Mouse (Mus musculus): ENCODE data around the gene Stxbp5l. TPM values are rescaled to one million over a fixed set of nuclear protein-coding genes. Genes with fewer than 3 reads are reported as not detected.
A peak's percentile ranks its signal among the peaks of the same experiment; 100 is the strongest.
"Not testable (repeated sequence)": the region's sequence is repeated elsewhere in the genome, so short reads cannot be mapped to it uniquely, and the experiment has no call there.

The Stxbp5l gene
- polyA plus RNA-seq, 1 experiment from 2014 or later: 29.6 TPM

DNA sequence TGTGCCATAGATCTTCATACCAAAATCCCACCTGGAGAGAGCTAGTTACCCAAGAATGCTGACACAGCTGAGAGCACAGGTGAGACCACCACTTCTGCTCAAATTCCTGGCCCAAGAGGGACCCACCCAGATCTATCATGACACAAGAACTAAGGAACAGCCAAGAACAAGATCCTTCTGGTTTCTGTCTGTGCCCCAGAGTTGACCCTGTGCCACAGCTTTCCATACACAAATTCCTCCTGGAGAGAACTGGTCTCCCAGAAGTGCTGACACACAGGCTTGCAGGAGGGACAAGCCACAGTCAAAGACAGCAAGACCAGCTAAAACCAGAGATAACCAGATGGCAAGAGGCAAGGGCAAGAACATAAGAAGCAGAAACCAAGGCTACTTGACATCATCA is 43.3 kb downstream of the Stxbp5l start:
- not testable (repeated sequence) for H3K9ac ChIP-seq (replicated peaks; ENCODE audit: low read depth, low read length); H3K27ac ChIP-seq (ENCODE audit: low read depth, low read length); ATAC-seq (ENCODE audit: low read depth); H3K27me3 ChIP-seq (ENCODE audit: control insufficient read depth, insufficient read depth, low read length); H3K4me1 ChIP-seq (ENCODE audit: control insufficient read depth, insufficient read depth, low read length); H3K36me3 ChIP-seq (ENCODE audit: control insufficient read depth, insufficient read depth, low read length); H3K4me3 ChIP-seq (ENCODE audit: low read depth, low read length); H3K9me3 ChIP-seq (ENCODE audit: control insufficient read depth, low read length); H3K4me2 ChIP-seq (ENCODE audit: low read depth, low read length)

DNA sequence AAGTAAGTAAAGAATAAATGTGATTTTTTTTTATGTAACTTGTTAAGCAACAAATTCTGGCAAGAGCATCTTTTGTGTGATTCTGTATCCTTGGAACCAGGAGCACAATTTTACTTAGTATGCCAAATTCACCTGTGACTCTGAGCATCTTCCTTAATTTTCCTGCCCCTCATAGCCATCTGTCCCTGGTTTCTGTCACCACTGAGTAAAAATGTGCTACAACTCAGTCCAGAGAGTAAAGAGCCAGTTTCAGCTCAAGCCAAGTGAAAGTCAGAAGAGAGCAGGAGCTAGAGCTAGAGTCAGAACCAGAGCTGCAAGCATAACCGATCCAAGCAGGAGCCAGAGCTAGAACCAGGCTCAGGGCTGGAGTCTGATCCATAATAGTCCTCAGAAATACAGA is 46.6 kb downstream of the Stxbp5l start:
- no peak overlapping the region for H3K4me2 ChIP-seq (ENCODE audit: low read depth, low read length)
- WGBS: 93% methylated on average over 1 of the region's 1 CpGs
- H3K4me1 ChIP-seq (ENCODE audit: control insufficient read depth, insufficient read depth, low read length): no peaks in the 10 kb centered on the region
- no peak overlapping the region for H3K4me3 ChIP-seq (ENCODE audit: low read depth, low read length)
- H3K27ac ChIP-seq (ENCODE audit: low read depth, low read length): no peak overlapping the region
- H3K9ac ChIP-seq (replicated peaks; ENCODE audit: low read depth, low read length): no peak overlapping the region
- no peak for ATAC-seq (ENCODE audit: low read depth)
- H3K36me3 ChIP-seq (ENCODE audit: control insufficient read depth, insufficient read depth, low read length): no peaks in the 10 kb centered on the region
- no peaks in the 10 kb centered on the region for H3K27me3 ChIP-seq (ENCODE audit: control insufficient read depth, insufficient read depth, low read length)
- no peaks in the 10 kb centered on the region for H3K9me3 ChIP-seq (ENCODE audit: control insufficient read depth, low read length)

DNA sequence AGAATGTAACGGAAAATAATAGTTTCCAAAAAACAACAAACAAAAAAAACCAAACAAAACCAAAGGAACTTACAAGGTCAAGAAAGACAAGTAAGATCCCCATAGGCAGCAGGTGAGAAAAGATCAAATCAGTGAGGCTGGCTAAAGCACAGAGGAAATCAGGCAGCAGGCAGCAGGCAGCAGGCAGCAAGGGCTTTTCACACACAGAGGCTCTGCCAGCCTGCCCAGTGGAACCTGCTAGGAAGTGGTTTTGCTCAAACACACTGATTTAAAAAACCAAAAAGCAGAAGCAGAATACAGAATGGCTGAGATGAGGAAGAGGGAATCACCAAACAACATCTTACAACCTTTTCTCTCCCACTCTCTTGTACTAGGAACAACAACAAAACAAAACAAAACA is 47.2 kb downstream of the Stxbp5l start:
- no peak for ATAC-seq (ENCODE audit: low read depth)
- no peak overlapping the region for H3K27ac ChIP-seq (ENCODE audit: low read depth, low read length)
- WGBS: 77% methylated on average over 1 of the region's 1 CpGs

DNA sequence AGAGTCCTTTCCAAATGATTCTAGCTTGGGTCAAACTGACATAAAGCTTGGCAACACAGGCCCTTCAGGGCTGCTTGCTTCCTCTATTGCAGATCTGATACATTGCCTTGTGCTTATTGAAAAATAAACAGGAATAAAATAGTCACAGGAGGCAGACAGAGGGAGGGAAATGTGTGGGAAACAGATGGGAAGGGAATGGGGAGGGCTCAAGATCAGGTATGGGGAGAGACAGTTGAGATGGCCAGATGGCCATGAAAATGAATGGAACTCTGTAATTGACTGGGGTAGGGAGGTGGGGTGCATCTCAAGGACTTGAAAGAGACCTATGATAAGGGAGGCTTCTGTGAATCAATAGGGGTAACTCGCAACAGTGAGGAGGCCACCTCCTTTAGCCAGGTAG is 80.3 kb downstream of the Stxbp5l start:
- no peaks in the 10 kb centered on the region for H3K9me3 ChIP-seq (ENCODE audit: control insufficient read depth, low read length)
- no peak overlapping the region for H3K4me3 ChIP-seq (ENCODE audit: low read depth, low read length)
- no peak overlapping the region for H3K27ac ChIP-seq (ENCODE audit: low read depth, low read length)
- no peak for ATAC-seq (ENCODE audit: low read depth)
- H3K9ac ChIP-seq (replicated peaks; ENCODE audit: low read depth, low read length): no peak overlapping the region
- H3K27me3 ChIP-seq (ENCODE audit: control insufficient read depth, insufficient read depth, low read length): no peaks in the 10 kb centered on the region
- no peaks in the 10 kb centered on the region for H3K36me3 ChIP-seq (ENCODE audit: control insufficient read depth, insufficient read depth, low read length)
- H3K4me1 ChIP-seq (ENCODE audit: control insufficient read depth, insufficient read depth, low read length): no peaks in the 10 kb centered on the region
- no peak overlapping the region for H3K4me2 ChIP-seq (ENCODE audit: low read depth, low read length)
- 100% methylated on average over 1 of the region's 1 CpGs for WGBS

More for the DNA sequence above, 47.2 kb downstream of the Stxbp5l start:
- no peak overlapping the region for H3K9ac ChIP-seq (replicated peaks; ENCODE audit: low read depth, low read length)
- H3K36me3 ChIP-seq (ENCODE audit: control insufficient read depth, insufficient read depth, low read length): no peaks in the 10 kb centered on the region
- no peaks in the 10 kb centered on the region for H3K4me1 ChIP-seq (ENCODE audit: control insufficient read depth, insufficient read depth, low read length)
- H3K9me3 ChIP-seq (ENCODE audit: control insufficient read depth, low read length): no peaks in the 10 kb centered on the region; the same call in 1 of the 2 replicates
- no peaks in the 10 kb centered on the region for H3K27me3 ChIP-seq (ENCODE audit: control insufficient read depth, insufficient read depth, low read length)
- no peak overlapping the region for H3K4me2 ChIP-seq (ENCODE audit: low read depth, low read length)
- no peak overlapping the region for H3K4me3 ChIP-seq (ENCODE audit: low read depth, low read length)

DNA sequence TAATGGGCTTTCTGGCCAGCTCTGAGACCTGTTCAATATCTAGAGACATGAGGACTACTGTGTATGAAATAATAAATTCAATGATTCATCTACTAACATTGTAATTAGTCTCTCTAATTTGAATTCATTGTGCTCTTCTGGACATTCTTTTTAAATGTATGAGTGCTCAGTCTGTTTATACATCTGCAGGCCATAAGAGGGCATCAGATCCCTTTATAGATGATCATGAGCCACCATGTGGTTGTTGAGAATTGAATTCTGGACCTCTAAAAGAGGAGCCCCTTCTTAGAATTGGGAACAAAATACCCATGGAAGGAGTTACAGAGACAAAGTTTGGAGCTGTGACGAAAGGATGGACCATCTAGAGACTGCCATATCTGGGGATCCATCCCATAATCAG is 92.2 kb downstream of the Stxbp5l start:
- no peaks in the 10 kb centered on the region for H3K4me1 ChIP-seq (ENCODE audit: control insufficient read depth, insufficient read depth, low read length)
- no peaks in the 10 kb centered on the region for H3K9me3 ChIP-seq (ENCODE audit: control insufficient read depth, low read length)
- H3K9ac ChIP-seq (replicated peaks; ENCODE audit: low read depth, low read length): no peak overlapping the region
- no peak overlapping the region for H3K27ac ChIP-seq (ENCODE audit: low read depth, low read length)
- no peak overlapping the region for H3K4me2 ChIP-seq (ENCODE audit: low read depth, low read length)
- WGBS: 63% methylated on average over 1 of the region's 1 CpGs
- H3K4me3 ChIP-seq (ENCODE audit: low read depth, low read length): no peak overlapping the region
- H3K36me3 ChIP-seq (ENCODE audit: control insufficient read depth, insufficient read depth, low read length): no peaks in the 10 kb centered on the region
- no peaks in the 10 kb centered on the region for H3K27me3 ChIP-seq (ENCODE audit: control insufficient read depth, insufficient read depth, low read length)
- ATAC-seq (ENCODE audit: low read depth): peak; percentile 69; the same call in 1 of the 2 replicates

DNA sequence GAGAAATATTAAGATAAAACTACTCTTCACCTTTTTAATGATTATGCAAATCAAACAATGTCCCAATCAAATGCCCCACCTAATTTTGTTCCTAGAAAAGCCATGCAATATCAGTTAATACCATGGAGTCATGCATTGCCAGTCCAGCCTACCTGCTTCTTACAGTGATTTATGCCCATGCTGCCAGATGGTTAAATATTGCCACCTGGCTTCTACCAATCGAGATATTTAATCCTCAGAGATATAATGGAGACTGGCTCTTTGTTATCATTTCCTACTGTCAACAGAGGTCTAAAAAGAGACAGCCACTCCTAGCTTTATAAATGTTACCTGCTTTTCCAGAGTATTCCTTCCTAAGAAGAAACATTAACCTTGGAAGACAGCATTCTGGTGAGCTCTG is 104.6 kb downstream of the Stxbp5l start:
- Histone ChIP-seq H3K4me2 (ENCODE audit: low read depth, low read length) (no peak overlapping the region), H3K4me3 (ENCODE audit: low read depth, low read length) (no peak overlapping the region), H3K27me3 (ENCODE audit: control insufficient read depth, insufficient read depth, low read length) (no peaks in the 10 kb centered on the region), H3K36me3 (ENCODE audit: control insufficient read depth, insufficient read depth, low read length) (no peaks in the 10 kb centered on the region), H3K9me3 (ENCODE audit: control insufficient read depth, low read length) (no peaks in the 10 kb centered on the region), H3K9ac (replicated peaks; ENCODE audit: low read depth, low read length) (no peak overlapping the region), H3K27ac (ENCODE audit: low read depth, low read length) (no peak overlapping the region), H3K4me1 (ENCODE audit: control insufficient read depth, insufficient read depth, low read length) (no peaks in the 10 kb centered on the region)
- no peak for ATAC-seq (ENCODE audit: low read depth)
- WGBS: 61% methylated on average over 1 of the region's 1 CpGs

DNA sequence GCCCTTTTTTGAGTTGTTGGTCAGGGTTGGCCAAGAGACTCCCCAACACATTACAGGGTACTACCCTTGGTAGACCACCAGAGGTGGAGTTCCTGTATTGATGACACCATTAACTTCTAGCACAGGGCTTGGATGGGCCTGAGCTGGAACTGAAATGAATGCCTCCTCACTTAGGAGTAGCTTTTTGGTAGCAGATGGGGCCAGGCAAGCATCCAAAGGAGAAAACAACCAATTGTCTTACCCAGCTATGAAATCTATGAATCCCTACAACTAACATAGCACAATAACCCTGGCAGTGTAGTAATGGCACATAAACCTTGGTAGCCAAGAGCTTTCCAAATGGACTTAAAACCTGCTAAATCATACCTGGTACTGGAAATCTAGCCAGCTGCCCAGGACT is 111.1 kb downstream of the Stxbp5l start:
- no peak for ATAC-seq (ENCODE audit: low read depth)
- H3K4me3 ChIP-seq (ENCODE audit: low read depth, low read length): no peak overlapping the region
- H3K36me3 ChIP-seq (ENCODE audit: control insufficient read depth, insufficient read depth, low read length): no peaks in the 10 kb centered on the region

DNA sequence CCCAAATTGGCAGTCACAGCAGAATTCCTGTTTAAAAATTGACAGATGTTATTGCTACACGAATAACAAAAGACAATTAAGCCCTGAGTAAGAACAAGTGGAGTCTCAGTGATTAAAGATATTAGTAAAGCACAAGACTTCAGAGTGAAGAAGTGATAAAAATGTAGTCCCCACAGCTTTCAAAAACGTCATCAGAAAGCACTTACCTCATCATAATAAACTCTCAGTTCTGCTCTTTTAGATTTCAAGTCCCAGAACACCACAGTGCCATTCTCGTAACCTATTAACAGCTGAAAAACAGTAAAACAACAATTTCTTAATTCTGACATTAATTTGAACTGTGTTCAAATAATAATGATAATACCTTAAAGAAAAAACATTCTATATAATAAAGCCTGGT is 123.1 kb downstream of the Stxbp5l start:
- Histone ChIP-seq H3K9me3 (ENCODE audit: control insufficient read depth, low read length) (no peaks in the 10 kb centered on the region), H3K4me2 (ENCODE audit: low read depth, low read length) (no peak overlapping the region), H3K9ac (replicated peaks; ENCODE audit: low read depth, low read length) (no peak overlapping the region), H3K4me3 (ENCODE audit: low read depth, low read length) (no peak overlapping the region), H3K27me3 (ENCODE audit: control insufficient read depth, insufficient read depth, low read length) (no peaks in the 10 kb centered on the region), H3K4me1 (ENCODE audit: control insufficient read depth, insufficient read depth, low read length) (no peaks in the 10 kb centered on the region), H3K36me3 (ENCODE audit: control insufficient read depth, insufficient read depth, low read length) (no peaks in the 10 kb centered on the region), H3K27ac (ENCODE audit: low read depth, low read length) (no peak overlapping the region)
- no peak for ATAC-seq (ENCODE audit: low read depth)
- WGBS: 52% methylated on average over 3 of the region's 3 CpGs

More for the DNA sequence above, 111.1 kb downstream of the Stxbp5l start:
- H3K27me3 ChIP-seq (ENCODE audit: control insufficient read depth, insufficient read depth, low read length): no peaks in the 10 kb centered on the region
- no peak overlapping the region for H3K9ac ChIP-seq (replicated peaks; ENCODE audit: low read depth, low read length)
- H3K4me1 ChIP-seq (ENCODE audit: control insufficient read depth, insufficient read depth, low read length): no peaks in the 10 kb centered on the region
- no peak overlapping the region for H3K4me2 ChIP-seq (ENCODE audit: low read depth, low read length)
- no peak overlapping the region for H3K27ac ChIP-seq (ENCODE audit: low read depth, low read length)
- H3K9me3 ChIP-seq (ENCODE audit: control insufficient read depth, low read length): no peaks in the 10 kb centered on the region

DNA sequence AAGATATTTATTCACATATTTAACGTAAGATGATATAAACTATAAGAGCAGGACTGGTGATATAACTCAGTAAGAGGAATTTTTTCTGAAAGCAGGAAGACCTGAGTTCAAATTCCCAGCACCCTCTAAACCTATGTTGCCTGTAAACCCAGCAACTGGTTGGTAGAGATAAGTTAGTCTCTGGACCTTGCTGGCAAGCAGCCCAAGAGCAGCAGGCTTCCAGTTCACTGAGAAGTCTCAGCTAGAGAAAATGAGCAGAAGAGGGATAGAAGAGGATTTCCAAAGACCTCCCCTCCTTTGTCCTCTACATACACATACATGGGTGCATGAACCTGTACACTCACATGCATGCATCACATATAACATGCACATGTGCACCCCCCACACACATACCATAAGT is 165.6 kb downstream of the Stxbp5l start:
- WGBS: 96% methylated on average over 1 of the region's 1 CpGs
- no peaks in the 10 kb centered on the region for H3K36me3 ChIP-seq (ENCODE audit: control insufficient read depth, insufficient read depth, low read length)
- no peaks in the 10 kb centered on the region for H3K9me3 ChIP-seq (ENCODE audit: control insufficient read depth, low read length)
- no peak overlapping the region for H3K4me2 ChIP-seq (ENCODE audit: low read depth, low read length)
- H3K9ac ChIP-seq (replicated peaks; ENCODE audit: low read depth, low read length): no peak overlapping the region
- no peaks in the 10 kb centered on the region for H3K4me1 ChIP-seq (ENCODE audit: control insufficient read depth, insufficient read depth, low read length)
- no peak for ATAC-seq (ENCODE audit: low read depth)
- no peak overlapping the region for H3K4me3 ChIP-seq (ENCODE audit: low read depth, low read length)
- H3K27me3 ChIP-seq (ENCODE audit: control insufficient read depth, insufficient read depth, low read length): no peaks in the 10 kb centered on the region
- H3K27ac ChIP-seq (ENCODE audit: low read depth, low read length): no peak overlapping the region

DNA sequence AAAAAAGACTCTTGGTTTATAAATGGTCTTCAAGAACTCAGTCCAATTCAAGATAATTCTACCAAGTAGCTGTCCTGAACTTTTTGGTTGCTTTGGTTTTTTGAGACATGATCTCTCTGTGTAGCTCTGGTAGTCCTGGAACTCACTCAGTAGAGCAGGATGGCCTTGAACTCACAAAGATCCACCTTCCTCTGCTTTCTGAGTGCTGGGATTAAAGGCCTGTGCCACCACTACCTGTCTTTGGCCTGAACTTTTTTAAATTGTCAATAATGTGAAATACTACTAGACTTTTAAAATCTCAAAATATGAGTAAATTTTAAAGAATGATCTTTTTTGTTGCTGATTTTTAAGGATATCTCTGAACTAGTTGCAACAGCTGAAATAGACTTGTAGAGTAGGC is 176.0 kb downstream of the Stxbp5l start:
- Histone ChIP-seq H3K4me1 (ENCODE audit: control insufficient read depth, insufficient read depth, low read length) (no peaks in the 10 kb centered on the region), H3K9ac (replicated peaks; ENCODE audit: low read depth, low read length) (no peak overlapping the region), H3K27me3 (ENCODE audit: control insufficient read depth, insufficient read depth, low read length) (no peaks in the 10 kb centered on the region), H3K36me3 (ENCODE audit: control insufficient read depth, insufficient read depth, low read length) (no peaks in the 10 kb centered on the region), H3K4me3 (ENCODE audit: low read depth, low read length) (no peak overlapping the region), H3K9me3 (ENCODE audit: control insufficient read depth, low read length) (no peaks in the 10 kb centered on the region), H3K4me2 (ENCODE audit: low read depth, low read length) (no peak overlapping the region), H3K27ac (ENCODE audit: low read depth, low read length) (no peak overlapping the region)
- ATAC-seq (ENCODE audit: low read depth): no peak

Measured in neural tube, embryonic 14.5 days (tissue).